Mouse (Mus musculus) B cell, adult 2 months (primary cell): ENCODE data around the gene Kyat1.
A peak's percentile ranks its signal among the peaks of the same experiment; 100 is the strongest.

ENCODE experiments used
- DNase-seq, 2 experiments: peaks; one replicate each; pipeline ENCODE4 v3.0.0; 2022

Kyat1 gene

GRCm38 (mm10) chr2:30205629-30206357 is at the start of gene Kyat1:
TSS of gene Kyat1 (minus strand) at chr2:30205847.
- DNase-seq: peak; percentile 96 to 97

GRCm38 (mm10) chr2:30253809-30254208 is 48.2 kb upstream of the Kyat1 start:
- no peak for DNase-seq

DNA sequence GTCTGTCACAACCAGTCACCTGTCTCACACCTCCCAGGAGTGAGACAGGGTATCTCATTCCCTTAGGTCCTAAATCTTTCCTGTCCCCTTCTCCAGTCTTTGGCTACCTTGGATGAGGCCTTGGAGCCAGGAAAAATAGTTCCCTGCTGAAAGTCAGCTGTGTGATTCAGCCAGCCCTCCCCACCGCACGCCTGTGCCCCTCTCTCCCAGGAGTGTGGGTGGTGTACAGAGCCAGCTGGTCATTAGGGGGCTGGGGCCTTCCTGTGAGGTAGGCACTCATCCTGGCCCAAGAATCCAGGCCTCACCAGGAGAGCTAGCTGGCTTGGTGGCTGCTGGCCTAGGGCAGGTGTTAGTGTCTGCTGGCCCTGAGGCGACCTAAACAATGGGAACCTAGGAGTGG is 46.9 kb upstream of the Kyat1 start:
- no peak for DNase-seq

DNA sequence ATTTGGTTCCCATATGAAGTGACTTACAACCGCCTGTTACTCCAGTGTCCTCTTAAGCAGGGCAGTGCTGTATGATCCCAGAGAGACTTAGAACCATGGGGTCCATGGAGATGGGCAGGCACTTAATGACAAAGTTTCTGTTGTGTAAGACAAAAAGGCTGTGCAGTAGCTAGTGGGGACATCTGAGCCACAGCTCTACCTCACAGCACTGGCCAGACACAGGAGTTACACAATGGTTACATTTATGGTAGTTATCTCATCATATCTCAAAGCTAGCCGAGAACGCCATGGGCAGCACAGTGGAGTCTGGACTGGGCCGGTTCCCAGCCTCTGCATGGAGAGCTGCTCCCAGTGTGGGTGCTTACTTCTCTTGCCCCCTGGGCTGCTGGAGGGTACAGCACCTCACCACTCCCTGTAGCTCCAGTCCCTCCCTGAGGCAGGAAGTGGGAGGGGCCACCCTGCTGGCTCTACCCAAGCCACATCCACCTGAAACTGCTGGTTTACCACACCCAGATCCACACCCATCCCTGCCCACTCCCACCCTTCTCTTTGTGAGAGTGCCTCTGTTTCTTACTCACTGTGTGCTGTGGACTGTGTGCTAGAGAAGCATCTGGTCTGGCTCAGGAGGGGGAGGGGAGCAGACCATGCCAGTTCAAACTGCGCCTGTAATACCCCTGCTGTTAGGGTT is 45.9 kb upstream of the Kyat1 start:
- DNase-seq: peak; percentile 63 to 74

DNA sequence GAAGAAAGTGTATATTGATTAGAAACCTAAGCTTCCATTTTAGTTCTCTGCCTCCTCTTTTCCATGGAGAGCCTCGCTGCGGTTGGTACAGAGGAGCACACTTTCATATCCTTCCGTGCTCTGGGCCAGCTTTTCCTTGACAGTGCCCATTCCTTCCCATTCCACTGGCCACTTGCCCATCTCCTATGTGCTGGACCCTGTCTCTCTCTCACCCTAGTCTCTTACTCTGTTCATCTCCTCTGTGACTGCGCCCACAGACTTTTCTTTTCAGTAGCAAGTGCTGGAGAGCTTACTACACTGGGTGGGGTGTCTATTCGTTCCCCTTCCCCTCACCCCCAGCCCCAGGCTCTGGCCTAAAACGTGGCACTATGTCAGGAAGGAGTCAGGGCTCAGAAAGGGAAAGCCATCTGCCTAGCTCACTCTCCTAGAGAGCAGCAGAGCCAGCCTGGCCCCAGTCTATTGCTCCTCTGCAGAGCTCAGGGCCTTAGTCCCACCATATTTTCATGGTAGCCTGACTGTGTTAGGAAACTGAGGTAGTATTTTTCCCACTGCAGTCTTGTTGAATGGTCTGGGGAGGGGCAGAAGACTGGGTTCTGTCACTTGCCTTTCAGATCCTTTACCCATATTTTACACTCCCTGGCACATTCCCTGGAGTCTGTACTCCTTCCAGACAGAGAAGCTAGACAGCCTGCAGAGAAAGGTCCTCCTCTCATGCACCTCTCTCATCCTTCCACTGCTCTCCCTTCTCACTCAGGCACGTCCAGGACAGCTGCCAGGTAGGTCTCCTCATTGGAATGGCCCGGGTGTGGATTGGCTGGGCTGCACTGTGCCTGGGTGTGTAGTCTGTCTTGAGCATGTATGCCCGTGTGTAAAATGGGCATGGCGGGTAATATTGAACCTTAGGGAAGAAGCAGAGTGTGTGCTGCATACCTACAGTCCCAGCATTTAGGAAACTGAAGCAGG is 44.8 kb upstream of the Kyat1 start:
- no peak for DNase-seq

- DNase-seq: no peak
These were observed 43.5 kb upstream of the Kyat1 start for GRCm38 (mm10) chr2:30249182-30249581.

DNA sequence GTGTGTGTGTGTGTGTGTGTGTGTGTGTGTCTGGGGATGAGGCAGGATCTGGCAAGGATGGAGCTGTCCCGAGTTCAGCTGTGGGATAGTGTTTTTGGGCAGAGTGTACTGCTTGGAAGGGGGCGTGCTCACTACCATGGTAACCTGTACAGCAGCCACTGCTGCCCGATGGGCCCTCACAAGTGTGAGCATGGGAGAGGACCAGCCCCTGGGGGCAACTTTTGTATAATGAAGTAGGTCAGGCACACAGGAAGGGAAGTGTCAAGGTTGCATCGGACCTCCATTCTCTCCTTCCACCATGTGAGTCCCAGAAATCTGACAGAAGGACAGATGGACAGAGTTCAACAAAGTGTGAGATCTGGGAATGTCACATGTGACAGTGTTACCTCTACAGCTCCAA is 42.0 kb upstream of the Kyat1 start:
- DNase-seq: no peak

DNA sequence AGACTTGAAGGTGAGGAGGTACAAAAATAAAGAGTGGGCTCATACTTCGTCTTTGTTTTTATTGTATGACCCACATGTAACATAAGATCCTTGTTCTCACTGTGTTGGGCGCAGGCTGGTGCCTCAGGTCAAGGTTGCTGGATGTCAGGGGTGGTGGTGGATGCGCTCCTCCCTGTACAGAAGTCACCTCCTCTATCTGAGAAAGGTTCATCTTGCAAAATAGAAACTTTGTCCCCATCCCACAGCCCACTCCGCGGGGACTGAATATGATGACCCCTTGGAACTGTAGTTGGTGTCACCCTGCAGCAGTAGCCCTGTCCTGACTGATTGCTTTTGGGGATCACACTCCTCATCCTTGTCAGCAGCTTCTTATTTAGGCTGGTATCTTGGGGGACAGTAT is 41.4 kb upstream of the Kyat1 start:
- no peak for DNase-seq

- no peak for DNase-seq
These were observed 39.0 kb upstream of the Kyat1 start for GRCm38 (mm10) chr2:30244595-30245178.

DNA sequence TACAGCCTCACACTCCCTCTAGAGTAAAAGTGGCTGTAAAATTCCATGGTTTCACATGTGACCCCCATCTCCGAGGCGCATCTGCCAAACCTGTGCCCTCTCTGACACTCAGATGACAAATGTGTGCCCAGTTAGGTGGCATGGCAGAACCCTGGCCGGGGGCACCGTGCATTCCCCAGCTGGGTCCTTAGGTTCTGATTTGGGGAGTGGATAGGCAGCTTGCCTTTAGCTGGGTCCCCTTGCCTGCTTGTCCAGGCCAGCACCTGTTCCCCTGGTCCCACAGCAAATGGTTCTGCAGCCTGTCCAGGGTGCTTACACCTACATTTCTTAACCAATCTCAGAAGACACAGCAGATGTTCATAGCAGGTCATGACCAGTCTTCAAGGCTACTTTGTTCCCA is 37.7 kb upstream of the Kyat1 start:
- DNase-seq: no peak

GRCm38 (mm10) chr2:30242509-30242908 is 36.9 kb upstream of the Kyat1 start:
- DNase-seq: no peak

DNA sequence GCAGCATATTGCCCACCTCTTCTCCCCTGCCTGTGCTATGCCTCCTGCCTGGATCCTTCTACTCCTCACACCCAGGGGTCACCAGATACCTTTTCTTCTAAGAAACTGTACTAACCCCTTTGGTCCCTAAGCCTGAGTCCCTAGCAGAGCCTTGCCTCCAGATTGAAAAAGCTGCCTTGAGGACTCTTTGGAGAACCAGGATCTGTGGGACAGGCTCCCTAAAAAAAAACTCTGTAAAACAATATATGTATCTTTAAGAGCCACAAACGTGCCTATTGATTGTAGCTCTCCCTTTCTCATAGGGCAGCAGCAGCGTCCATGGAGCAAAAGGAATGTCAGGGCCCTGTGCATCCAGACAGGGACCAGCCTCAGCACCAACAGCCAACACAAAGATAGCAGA is 34.6 kb upstream of the Kyat1 start, which contains the start of gene Gm28035:
Gene Gm28035, plus strand, starts transcription at position 301 of the 400 bp plus-strand sequence.
- DNase-seq: no peak

DNA sequence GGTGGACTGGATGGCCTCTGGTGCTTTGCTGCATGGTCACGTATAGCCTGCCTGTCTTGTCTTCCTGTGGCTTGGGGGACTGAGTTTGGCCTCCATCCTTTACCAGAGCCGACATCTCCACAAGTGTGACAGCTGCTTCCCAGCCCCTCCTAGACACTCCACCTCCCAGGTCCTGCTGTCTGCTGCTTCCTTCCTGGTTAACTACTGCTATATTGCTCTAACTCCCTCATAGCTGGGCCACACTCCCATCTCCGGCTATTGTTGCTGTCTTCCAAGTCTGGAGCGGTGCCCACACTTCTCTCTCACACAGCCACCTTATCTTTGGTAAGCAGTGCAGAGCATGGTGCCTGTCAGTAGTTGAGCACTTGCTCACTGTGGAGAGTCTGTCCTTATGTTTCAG is 34.1 kb upstream of the Kyat1 start:
- no peak for DNase-seq

DNA sequence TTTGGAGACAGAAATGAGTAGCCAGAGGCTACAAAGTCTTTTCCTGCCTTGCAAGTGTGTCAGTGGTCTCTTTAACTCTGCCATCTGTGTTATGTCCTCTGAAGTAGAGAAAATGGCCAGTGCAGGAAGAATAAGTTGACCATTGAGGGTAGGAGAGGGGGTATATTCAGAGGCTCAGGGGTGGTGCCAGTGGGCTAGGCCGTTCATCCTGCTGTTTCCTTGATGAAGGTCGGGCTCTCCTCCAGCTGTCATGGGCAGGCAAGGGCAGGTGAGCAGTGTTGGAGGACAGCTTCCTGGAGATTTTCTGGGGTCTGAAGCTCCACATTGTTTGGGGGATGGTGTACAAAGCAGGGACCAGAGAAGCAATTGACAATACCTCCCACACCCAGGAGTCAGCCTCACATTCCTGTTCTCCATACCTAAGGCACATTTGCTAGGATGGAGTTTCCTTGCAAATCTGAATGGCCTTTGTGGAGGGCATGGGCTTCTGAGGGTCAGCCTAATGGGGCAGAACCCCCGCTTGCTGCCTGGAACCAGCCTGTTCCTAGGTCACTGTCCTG is 33.3 kb upstream of the Kyat1 start:
- DNase-seq: no peak

DNA sequence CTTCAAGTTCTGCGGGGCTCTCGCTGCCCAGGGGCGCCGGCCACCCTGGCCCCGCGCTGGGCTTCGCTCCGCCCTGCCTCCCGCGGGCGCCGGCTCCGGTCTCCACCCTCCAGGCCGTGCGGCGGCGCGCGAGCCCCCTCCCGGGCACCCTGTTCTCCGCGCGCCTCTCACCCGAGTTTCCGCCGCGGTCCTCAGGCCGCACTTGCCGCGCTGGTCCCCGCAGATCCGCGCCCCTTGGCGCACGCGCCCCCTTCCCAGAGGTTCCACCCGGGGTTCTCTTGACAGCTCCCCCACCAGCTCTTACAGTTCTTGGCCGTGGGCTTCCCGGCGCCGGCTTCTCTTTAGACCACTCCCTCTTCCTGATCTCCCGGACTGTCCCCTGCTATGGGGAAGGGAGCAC is 32.2 kb upstream of the Kyat1 start:
- peak; percentile 62 to 66 for DNase-seq

DNA sequence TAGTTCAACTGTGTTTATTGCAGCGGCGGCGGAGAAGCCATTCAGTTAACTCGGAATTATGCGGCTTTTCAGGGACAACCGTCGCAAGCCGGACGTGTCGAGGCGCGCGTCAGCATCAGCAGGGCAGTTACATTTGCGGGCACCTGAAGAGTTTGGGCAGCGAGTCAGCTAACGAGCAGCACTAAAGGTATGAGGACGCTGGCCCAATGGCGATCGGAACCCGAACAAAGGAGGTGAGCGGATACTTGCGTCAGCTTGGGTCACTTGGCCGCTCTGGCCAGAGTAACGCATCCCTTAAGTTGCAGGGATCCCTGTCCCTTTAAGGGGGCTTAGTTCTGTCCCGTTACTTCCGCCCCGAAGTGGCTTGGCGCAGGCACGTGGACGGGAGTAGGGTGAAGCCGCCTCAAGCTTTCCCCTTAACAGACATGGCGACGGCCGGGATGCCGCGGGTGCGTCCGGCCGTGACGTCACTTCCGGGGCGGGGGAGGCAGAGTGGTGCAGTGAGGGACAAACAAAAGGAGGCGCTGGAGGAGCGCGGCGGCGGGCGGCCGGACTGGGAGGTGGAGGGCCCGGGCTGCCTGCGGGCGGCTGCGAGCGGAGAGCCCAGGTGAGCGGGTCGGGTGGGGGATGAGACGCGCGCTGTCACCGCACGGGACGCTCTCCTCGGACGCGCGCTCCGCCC is 31.7 kb upstream of the Kyat1 start, which contains the start of gene Lrrc8a:
Gene Lrrc8a, plus strand, starts transcription at position 517 of the 682 bp plus-strand sequence.
- DNase-seq: peak; percentile 100

DNA sequence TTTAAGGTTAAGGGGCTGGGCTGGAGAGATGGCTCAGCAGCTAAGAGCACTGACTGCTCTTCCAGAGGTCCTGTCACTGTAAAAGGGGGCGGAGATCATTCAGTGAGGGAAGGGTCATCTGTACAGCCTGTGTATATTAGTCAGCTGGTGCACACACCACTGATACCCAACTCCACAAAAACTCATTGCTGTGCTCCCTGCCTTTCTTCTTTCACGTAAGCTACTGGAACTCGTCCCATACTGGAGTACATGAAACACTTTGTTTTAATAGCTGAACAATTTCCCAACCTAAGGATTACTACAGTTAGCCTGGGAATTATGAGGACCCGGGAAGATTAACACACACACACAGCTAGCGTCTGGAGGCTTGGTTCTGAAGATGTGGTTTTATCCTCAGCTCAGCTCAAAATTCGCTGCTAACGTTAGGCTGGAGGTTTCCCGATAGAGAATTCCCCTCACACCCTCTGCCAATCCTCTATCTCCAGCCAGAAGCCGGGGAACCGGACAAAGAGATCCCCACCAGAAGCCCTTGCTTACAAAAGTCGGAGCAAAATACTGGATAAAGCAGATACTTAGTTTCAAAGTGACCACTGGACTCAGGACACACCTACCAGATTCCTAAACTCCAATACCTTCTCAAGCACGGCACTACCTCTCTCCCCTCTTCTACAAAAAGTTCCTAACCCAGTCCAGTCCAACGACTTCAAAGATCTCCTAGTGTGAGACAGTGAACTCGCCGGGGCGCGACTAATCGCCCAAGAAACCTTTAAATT is 31.0 kb upstream of the Kyat1 start:
- DNase-seq: no peak

- DNase-seq: peak; percentile 27 to 35
These were observed 29.9 kb upstream of the Kyat1 start for GRCm38 (mm10) chr2:30235593-30235992.

DNA sequence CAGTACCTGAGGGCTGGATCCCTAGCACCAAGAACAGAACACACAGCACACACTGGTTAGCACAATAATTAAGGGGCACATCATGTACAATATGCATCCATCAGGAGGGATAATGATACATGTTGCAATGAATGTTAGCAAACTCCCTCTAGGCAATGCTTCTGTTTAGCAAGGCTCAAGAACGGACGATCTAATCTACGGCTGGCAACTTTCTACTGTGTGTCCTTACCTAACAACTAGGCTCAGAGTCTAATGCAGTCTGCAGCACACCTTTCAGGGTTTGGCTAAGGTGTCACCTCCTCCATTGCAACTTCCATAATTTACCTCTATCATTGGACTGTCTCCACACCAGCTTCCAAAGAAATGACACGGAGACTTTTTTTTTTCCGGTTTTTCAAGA is 10.6 kb upstream of the Kyat1 start:
- no peak for DNase-seq

DNA sequence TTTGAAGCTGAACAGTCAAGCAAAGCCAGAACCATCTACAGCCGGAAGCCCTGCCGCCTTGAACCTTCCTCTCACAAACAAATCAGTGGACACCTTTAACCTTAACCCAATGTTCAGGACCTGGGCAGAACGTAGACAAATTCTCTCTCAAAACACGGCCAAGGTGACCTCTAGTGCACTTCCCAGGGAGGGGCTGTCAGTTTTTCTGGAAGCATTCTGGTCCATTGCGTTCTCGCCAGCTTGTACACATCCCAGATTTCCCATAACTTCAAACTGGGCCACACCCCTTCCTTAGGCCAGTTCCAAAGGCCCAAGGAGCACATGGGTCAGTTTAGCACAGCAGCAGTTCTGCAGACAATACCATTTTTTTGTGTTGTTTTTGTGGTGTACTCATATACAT is 9.8 kb upstream of the Kyat1 start:
- DNase-seq: no peak

DNA sequence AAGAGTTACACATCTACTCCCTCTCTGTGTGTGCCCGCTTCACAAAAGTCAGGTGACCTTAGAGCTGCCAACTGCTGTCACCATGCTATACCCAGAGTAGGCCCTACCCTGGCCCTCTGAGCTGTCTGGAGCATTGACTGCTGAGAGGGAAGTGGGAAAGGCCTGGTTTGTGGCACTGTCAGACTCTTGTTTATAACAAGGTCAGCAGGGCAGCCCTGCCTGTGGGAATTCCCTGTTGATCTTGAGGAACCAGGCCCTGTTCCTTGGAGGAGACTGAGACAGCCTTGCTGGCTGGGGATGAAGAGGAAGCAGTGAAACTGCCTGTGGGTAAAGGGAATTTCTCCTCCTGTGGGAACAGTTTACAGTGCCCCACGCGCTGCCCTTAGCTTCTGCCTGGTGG is 9.1 kb upstream of the Kyat1 start:
- no peak for DNase-seq
